Mouse (Mus musculus) CH12.LX (cell line): ENCODE results near the gene Myl4. TPM values are rescaled to one million over a fixed set of nuclear protein-coding genes. Genes with fewer than 3 reads are reported as not detected.

Source experiments
- DNase-seq: peaks from one replicate; pipeline ENCODE4 v3.0.0-alpha.2; 2013; ENCODE audit errors: extremely low read depth
- H3K27ac ChIP-seq: 2 replicates; pipeline ENCODE4 v1.5.1; 2012; ENCODE audit warnings: low read depth, mild to moderate bottlenecking, control low read depth, moderate library complexity; ENCODE audit not compliant: insufficient read depth
- H3K27me3 ChIP-seq: replicated peaks from 2 replicates; pipeline ENCODE3; 2012; ENCODE audit warnings: inconsistent platforms
- H3K36me3 ChIP-seq, 2 experiments: replicated peaks in 1 of 2; 2 replicates each; pipeline versions ENCODE3 to v1.6.1; 2012; ENCODE audit warnings: inconsistent platforms in 1 of 2, low read length in 1 of 2, mild to moderate bottlenecking in 1 of 2, mixed read lengths in 1 of 2, moderate library complexity in 1 of 2; ENCODE audit not compliant: control insufficient read depth in 1 of 2, insufficient read depth in 1 of 2
- H3K4me1 ChIP-seq, 2 experiments: 2 replicates each; pipeline ENCODE4 v1.6.1; 2012; ENCODE audit warnings: inconsistent platforms in 1 of 2, moderate library complexity in 1 of 2; ENCODE audit not compliant: insufficient read depth in 2 of 2, control insufficient read depth in 1 of 2
- H3K4me2 ChIP-seq: 2 replicates; pipeline ENCODE4 v1.6.1; 2012; ENCODE audit warnings: low read depth, mild to moderate bottlenecking, control low read depth; ENCODE audit not compliant: poor library complexity, insufficient read depth, severe bottlenecking
- H3K4me3 ChIP-seq, 3 experiments: fragments of 150-350 bp in 1 of 3; sonication (generic) in 1 of 3; replicated peaks in 1 of 3; 2 replicates each; pipeline versions ENCODE3 to v1.5.1; 2011 to 2012; ENCODE audit warnings: low read depth in 2 of 3, low read length in 2 of 3, mild to moderate bottlenecking in 2 of 3, moderate library complexity in 2 of 3, control low read depth in 1 of 3, improper control_type of control experiment in 1 of 3, inconsistent platforms in 1 of 3, mixed read lengths in 1 of 3; ENCODE audit not compliant: poor library complexity in 1 of 3
- H3K79me2 ChIP-seq: replicated peaks from 2 replicates; pipeline ENCODE4 v1.6.1; 2012; ENCODE audit warnings: mild to moderate bottlenecking, moderate library complexity; ENCODE audit not compliant: control insufficient read depth, poor library complexity, insufficient read depth, severe bottlenecking; ENCODE audit errors: extremely low read depth
- H3K9ac ChIP-seq: 2 replicates; pipeline ENCODE4 v1.6.1; 2012; ENCODE audit warnings: low read depth, mild to moderate bottlenecking, control low read depth, moderate library complexity; ENCODE audit not compliant: insufficient read depth
- H3K9me3 ChIP-seq: replicated peaks from 2 replicates; pipeline ENCODE3; 2012; ENCODE audit warnings: low read length, inconsistent platforms, mixed read lengths
- BHLHE40 ChIP-seq: IDR thresholded peaks from 2 replicates; pipeline ENCODE4 v1.6.1; 2011; ENCODE audit warnings: mild to moderate bottlenecking, low read depth, low read length, improper control_type of control experiment
- CHD1 ChIP-seq: IDR thresholded peaks from 2 replicates; pipeline ENCODE4 v1.6.1; 2012; ENCODE audit warnings: low read depth, low read length, improper control_type of control experiment, inconsistent platforms
- CHD2 ChIP-seq: IDR thresholded peaks from 2 replicates; pipeline ENCODE4 v1.6.1; 2011; ENCODE audit warnings: low read length, improper control_type of control experiment
- CTCF ChIP-seq, 2 experiments: IDR thresholded peaks in 1 of 2; conservative IDR thresholded peaks in 1 of 2; 2 replicates each; pipeline ENCODE4 v1.5.1; 2011 to 2012; ENCODE audit warnings: low read depth in 2 of 2, low read length in 2 of 2, improper control_type of control experiment in 1 of 2, inconsistent platforms in 1 of 2, mild to moderate bottlenecking in 1 of 2, moderate library complexity in 1 of 2
- E2F4 ChIP-seq: IDR thresholded peaks from 2 replicates; pipeline ENCODE4 v1.6.1; 2011; ENCODE audit warnings: low read depth, low read length, improper control_type of control experiment; ENCODE audit not compliant: insufficient replicate concordance
- ELF1 ChIP-seq: IDR thresholded peaks from 2 replicates; pipeline ENCODE4 v1.6.1; 2014; ENCODE audit warnings: low read depth, mild to moderate bottlenecking, inconsistent platforms, low read length, improper control_type of control experiment
- EP300 ChIP-seq: IDR thresholded peaks from 2 replicates; pipeline ENCODE4 v1.6.1; 2011; ENCODE audit warnings: low read length, improper control_type of control experiment
- ETS1 ChIP-seq: conservative IDR thresholded peaks from 2 replicates; pipeline ENCODE4 v1.6.1; 2012; ENCODE audit warnings: low read depth, mild to moderate bottlenecking, inconsistent platforms, low read length, improper control_type of control experiment, moderate library complexity
- GABPA ChIP-seq: IDR thresholded peaks from 2 replicates; pipeline ENCODE4 v1.6.1; 2012; ENCODE audit warnings: low read depth, low read length, improper control_type of control experiment, inconsistent platforms; ENCODE audit not compliant: insufficient replicate concordance
- HCFC1 ChIP-seq: IDR thresholded peaks from 2 replicates; pipeline ENCODE4 v1.6.1; 2012; ENCODE audit warnings: low read depth, mild to moderate bottlenecking, inconsistent platforms, low read length, improper control_type of control experiment
- IRF4 ChIP-seq: IDR thresholded peaks from 2 replicates; pipeline ENCODE4 v1.6.1; 2014; ENCODE audit warnings: low read depth, mild to moderate bottlenecking, inconsistent platforms, low read length, improper control_type of control experiment
- JUN ChIP-seq: IDR thresholded peaks from 2 replicates; pipeline ENCODE4 v1.6.1; 2011; ENCODE audit warnings: low read depth, mild to moderate bottlenecking, low read length, improper control_type of control experiment, moderate library complexity; ENCODE audit not compliant: insufficient read depth
- JUND ChIP-seq: conservative IDR thresholded peaks from 2 replicates; pipeline ENCODE4 v1.6.1; 2011; ENCODE audit warnings: low read depth, low read length, improper control_type of control experiment
- KAT2A ChIP-seq: IDR thresholded peaks from 2 replicates; pipeline ENCODE4 v1.6.1; 2012; ENCODE audit warnings: low read length, improper control_type of control experiment, inconsistent platforms; ENCODE audit not compliant: insufficient replicate concordance
- MAFK ChIP-seq: IDR thresholded peaks from 2 replicates; pipeline ENCODE4 v1.6.1; 2011; ENCODE audit warnings: low read length, improper control_type of control experiment; ENCODE audit not compliant: insufficient replicate concordance
- MAX ChIP-seq: IDR thresholded peaks from 2 replicates; pipeline ENCODE4 v1.6.1; 2011; ENCODE audit warnings: low read length, improper control_type of control experiment
- MEF2A ChIP-seq: IDR thresholded peaks from 2 replicates; pipeline ENCODE4 v1.6.1; 2014; ENCODE audit warnings: low read depth, mild to moderate bottlenecking, inconsistent platforms, low read length, improper control_type of control experiment, borderline replicate concordance
- MXI1 ChIP-seq: IDR thresholded peaks from 2 replicates; pipeline ENCODE4 v1.6.1; 2011; ENCODE audit warnings: mild to moderate bottlenecking, low read depth, low read length, improper control_type of control experiment
- MYC ChIP-seq: IDR thresholded peaks from 2 replicates; pipeline ENCODE4 v1.6.1; 2011; ENCODE audit warnings: low read depth, mild to moderate bottlenecking, improper control_type of control experiment, low read length
- NELFE ChIP-seq: IDR thresholded peaks from 2 replicates; pipeline ENCODE4 v1.6.1; 2011; ENCODE audit warnings: low read depth, low read length, improper control_type of control experiment
- NRF1 ChIP-seq: IDR thresholded peaks from 2 replicates; pipeline ENCODE4 v1.6.1; 2014; ENCODE audit warnings: low read depth, mild to moderate bottlenecking, inconsistent platforms, low read length, improper control_type of control experiment, moderate library complexity
- PAX5 ChIP-seq: IDR thresholded peaks from 2 replicates; pipeline ENCODE4 v1.6.1; 2012; ENCODE audit warnings: low read length, inconsistent platforms, mixed read lengths
- POLR2A ChIP-seq: IDR thresholded peaks from 2 replicates; pipeline ENCODE4 v1.6.1; 2011; ENCODE audit warnings: low read depth, mild to moderate bottlenecking, improper control_type of control experiment, low read length
- POLR2AphosphoS2 ChIP-seq: IDR thresholded peaks from 2 replicates; pipeline ENCODE4 v1.6.1; 2011; ENCODE audit warnings: low read depth, low read length, improper control_type of control experiment
- RAD21 ChIP-seq: IDR thresholded peaks from 2 replicates; pipeline ENCODE4 v1.6.1; 2011; ENCODE audit warnings: low read depth, mild to moderate bottlenecking, low read length, improper control_type of control experiment, moderate library complexity
- RCOR1 ChIP-seq: conservative IDR thresholded peaks from 2 replicates; pipeline ENCODE4 v1.6.1; 2012; ENCODE audit warnings: low read depth, mild to moderate bottlenecking, inconsistent platforms, low read length, improper control_type of control experiment
- SIN3A ChIP-seq: IDR thresholded peaks from 2 replicates; pipeline ENCODE4 v1.6.1; 2012; ENCODE audit warnings: low read length, improper control_type of control experiment, inconsistent platforms
- SMC3 ChIP-seq: IDR thresholded peaks from 2 replicates; pipeline ENCODE4 v1.6.1; 2011; ENCODE audit warnings: low read depth, low read length, improper control_type of control experiment
- TBP ChIP-seq: conservative IDR thresholded peaks from 2 replicates; pipeline ENCODE4 v1.6.1; 2011; ENCODE audit warnings: low read depth, low read length, improper control_type of control experiment
- TCF12 ChIP-seq: IDR thresholded peaks from 2 replicates; pipeline ENCODE4 v1.6.1; 2014; ENCODE audit warnings: low read depth, mild to moderate bottlenecking, inconsistent platforms, low read length, improper control_type of control experiment
- UBTF ChIP-seq: IDR thresholded peaks from 2 replicates; pipeline ENCODE4 v1.6.1; 2012; ENCODE audit warnings: low read depth, mild to moderate bottlenecking, inconsistent platforms, low read length, improper control_type of control experiment, moderate library complexity
- USF1 ChIP-seq: IDR thresholded peaks from 2 replicates; pipeline ENCODE4 v1.6.1; 2014; ENCODE audit warnings: low read depth, mild to moderate bottlenecking, inconsistent platforms, low read length, improper control_type of control experiment
- USF2 ChIP-seq: conservative IDR thresholded peaks from 2 replicates; pipeline ENCODE4 v1.6.1; 2011; ENCODE audit warnings: low read depth, low read length, improper control_type of control experiment
- ZC3H11A ChIP-seq: IDR thresholded peaks from 2 replicates; pipeline ENCODE4 v1.6.1; 2012; ENCODE audit warnings: low read depth, mild to moderate bottlenecking, inconsistent platforms, low read length, improper control_type of control experiment
- ZKSCAN1 ChIP-seq: IDR thresholded peaks from 2 replicates; pipeline ENCODE4 v1.6.1; 2012; ENCODE audit warnings: low read depth, inconsistent platforms, low read length, improper control_type of control experiment, borderline replicate concordance
- ZMIZ1 ChIP-seq: IDR thresholded peaks from 2 replicates; pipeline ENCODE4 v1.6.1; 2012; ENCODE audit warnings: low read depth, mild to moderate bottlenecking, inconsistent platforms, low read length, improper control_type of control experiment
- ZNF384 ChIP-seq: IDR thresholded peaks from 2 replicates; pipeline ENCODE4 v1.6.1; 2012; ENCODE audit warnings: low read depth, low read length, improper control_type of control experiment, inconsistent platforms
- dilution Hi-C: fragments of 300-500 bp; cut with MboI; formaldehyde crosslinking; loops from 2 replicates; pipeline ENCODE4 v1.14.3; 2020; ENCODE audit warnings: low sequenced_read_pairs; ENCODE audit not compliant: extremely low pct_unique_long_range_greater_than_20kb, extremely low pct_ligation_motif_present
- in situ Hi-C: fragments of 300-500 bp; cut with MboI; formaldehyde crosslinking; loops from 3 replicates; pipeline ENCODE4 v1.14.3; 2019; ENCODE audit warnings: low sequenced_read_pairs, low pct_ligation_motif_present, low pct_unique_long_range_greater_than_20kb, mixed read lengths
- polyA plus RNA-seq: library from polyadenylated mRNA; unstranded; fragments of >175 nt; gene quantifications from 2 replicates; pipeline ENCODE4 v1.2.1, GENCODE M21; 2012; ENCODE audit warnings: low read depth; ENCODE audit not compliant: insufficient read length
- total RNA-seq, 2 experiments: library from RNA; depleted of rRNA; stranded (reverse); fragments of 300-350 nt in 1 of 2; fragments of >200 nt in 1 of 2; gene quantifications; 2 replicates each; pipeline ENCODE4 v1.2.3; 2012 to 2014

Myl4 gene
- total and polyA plus RNA-seq, 3 experiments, result 39.4 to 83.0 (median 55.9) TPM

- DNase-seq, result peak; percentile 72
- Histone ChIP-seq H3K4me1 (peaks cover 12 to 52% of the 10 kb centered on the region in 2 experiments; a peak in 3 of 4 replicates), H3K36me3 (peaks cover 8 to 25% of the 10 kb centered on the region in 2 experiments), H3K9ac (peak overlapping the region; percentile 98), H3K27ac (peak overlapping the region; percentile 85), H3K27me3 (no peaks in the 10 kb centered on the region), H3K4me3 (peak overlapping the region; percentile 84 to 98 (median 95)), H3K9me3 (no peaks in the 10 kb centered on the region), H3K4me2 (peak overlapping the region; percentile 79), H3K79me2 (peaks cover 51% of the 10 kb centered on the region)
- dilution Hi-C loops (no loop called here), in situ Hi-C loops (no loop called here)
- TF ChIP-seq HCFC1, result peak; percentile 71
- TF ChIP-seq TCF12, result peak; percentile 63
- no peak for TF ChIP-seq ETS1
- TF ChIP-seq TBP, result no peak; the same call in 1 of the 2 replicates
- no peak for TF ChIP-seq POLR2AphosphoS2
- 0 out of 2 replicates have a peak, but pooled peaks have one; percentile 9 for TF ChIP-seq NRF1
- TF ChIP-seq CTCF (conservative IDR thresholded peaks at IDR 0.05 in 1 of 2, IDR thresholded peaks at IDR 0.05 in 1 of 2; ENCODE audit: low read depth in 2 of 2, low read length in 2 of 2), result no peak
- no peak for TF ChIP-seq JUND
- TF ChIP-seq MYC, result 0 out of 2 replicates have a peak, but pooled peaks have one; percentile 43
- TF ChIP-seq ZMIZ1, result 0 out of 2 replicates have a peak, but pooled peaks have one; percentile 18
- TF ChIP-seq MAFK, result no peak
- TF ChIP-seq RCOR1, result no peak; the same call in 1 of the 2 replicates
- TF ChIP-seq USF1, result no peak
- peak; percentile 79; the same call in 1 of the 2 replicates for TF ChIP-seq CHD2
- no peak for TF ChIP-seq USF2
- peak; percentile 71 for TF ChIP-seq MXI1
- peak; percentile 99 for TF ChIP-seq UBTF
- TF ChIP-seq E2F4, result 0 out of 2 replicates have a peak, but pooled peaks have one; percentile 26
- TF ChIP-seq SIN3A, result peak; percentile 82
- TF ChIP-seq POLR2A, result 0 out of 2 replicates have a peak, but pooled peaks have one; percentile 5
- 0 out of 2 replicates have a peak, but pooled peaks have one; percentile 13 for TF ChIP-seq EP300
- TF ChIP-seq ELF1, result no peak
- no peak for TF ChIP-seq JUN
- no peak for TF ChIP-seq ZNF384
- no peak for TF ChIP-seq PAX5
- TF ChIP-seq GABPA, result no peak
- peak; percentile 50; the same call in 1 of the 2 replicates for TF ChIP-seq ZKSCAN1
- TF ChIP-seq MAX, result 0 out of 2 replicates have a peak, but pooled peaks have one; percentile 41
- TF ChIP-seq ZC3H11A, result no peak
- TF ChIP-seq SMC3, result no peak
- no peak for TF ChIP-seq RAD21
- 0 out of 2 replicates have a peak, but pooled peaks have one; percentile 50 for TF ChIP-seq IRF4
- TF ChIP-seq CHD1, result peak; percentile 94
- TF ChIP-seq NELFE, result no peak
- TF ChIP-seq KAT2A, result peak; percentile 89; the same call in 1 of the 2 replicates
- TF ChIP-seq BHLHE40, result no peak
- no peak; the same call in none of the 2 replicates for TF ChIP-seq MEF2A
These were observed 741 bp upstream of the Myl4 start for GRCm38 (mm10) chr11:104549438-104550405.
